Mouse (Mus musculus) stomach, postnatal 0 days (tissue): ENCODE data around the gene Plekhg6. TPM values are rescaled to one million over a fixed set of nuclear protein-coding genes. Genes with fewer than 3 reads are reported as not detected.

ENCODE experiments used
- ATAC-seq: fragments of 200-750 bp; cut with Nextera tagmentation; 2 replicates; pipeline ENCODE4 v1.8.0; 2017; ENCODE audit not compliant: low FRiP score, low TSS enrichment
- DNase-seq: peaks from one replicate; pipeline ENCODE4 v3.0.0-alpha.2; 2016; ENCODE audit warnings: low spot score
- H3K27ac ChIP-seq: fragments of 300-500 bp; sonication (generic); replicated peaks from 2 replicates; pipeline ENCODE4 v1.5.1; 2014; ENCODE audit warnings: mild to moderate bottlenecking, control low read depth
- H3K27me3 ChIP-seq: fragments of 300-500 bp; sonication (generic); 2 replicates; pipeline ENCODE4 v1.6.1; 2014; ENCODE audit warnings: low read length; ENCODE audit not compliant: control insufficient read depth, insufficient read depth
- H3K36me3 ChIP-seq: fragments of 300-500 bp; sonication (generic); 2 replicates; pipeline ENCODE4 v1.6.1; 2014; ENCODE audit warnings: low read length, mixed read lengths; ENCODE audit not compliant: control insufficient read depth, insufficient read depth
- H3K4me1 ChIP-seq: fragments of 300-500 bp; sonication (generic); replicated peaks from 2 replicates; pipeline ENCODE4 v1.6.1; 2014; ENCODE audit warnings: antibody characterized with exemption; ENCODE audit not compliant: control insufficient read depth, insufficient read depth
- H3K4me2 ChIP-seq: fragments of 300-500 bp; sonication (generic); replicated peaks from 2 replicates; pipeline ENCODE4 v1.6.1; 2014; ENCODE audit warnings: low read depth, mild to moderate bottlenecking, control low read depth, moderate library complexity
- H3K4me3 ChIP-seq: fragments of 300-500 bp; sonication (generic); 2 replicates; pipeline ENCODE4 v1.5.1; 2014; ENCODE audit warnings: low read depth, low read length, control low read depth
- H3K9ac ChIP-seq: fragments of 300-500 bp; sonication (generic); 2 replicates; pipeline ENCODE4 v1.6.1; 2014; ENCODE audit warnings: mild to moderate bottlenecking, low read length, control low read depth, mixed read lengths
- H3K9me3 ChIP-seq: fragments of 300-500 bp; sonication (generic); 2 replicates; pipeline ENCODE4 v1.6.1; 2016; ENCODE audit warnings: low read length; ENCODE audit not compliant: control insufficient read depth
- CTCF ChIP-seq: IDR thresholded peaks from 2 replicates; pipeline ENCODE4 v1.5.1; 2016; ENCODE audit warnings: antibody characterized with exemption, low read depth, mild to moderate bottlenecking, moderate library complexity
- EP300 ChIP-seq: optimal IDR thresholded peaks from 2 replicates; pipeline ENCODE3; 2016; ENCODE audit warnings: antibody characterized with exemption
- WGBS: fragments of 180-500 bp; shearing (Covaris S2); extraction: QIAGEN DNeasy Blood & Tissue Kit; methylation state at CpG from one replicate; pipeline ENCODE4 v1.1.7; 2014; 5-methylcytosine and 5-hydroxymethylcytosine counted together
- polyA plus RNA-seq: library from polyadenylated mRNA; unstranded; fragments of >200 nt; fragmentation: Nextera tagmentation; extraction: Ambion mirVana; gene quantifications from 2 replicates; pipeline ENCODE4 v1.2.1, GENCODE M21; 2015

Gene Plekhg6
- polyA plus RNA-seq, 1 experiment from 2014 or later: 6.3 TPM

DNA sequence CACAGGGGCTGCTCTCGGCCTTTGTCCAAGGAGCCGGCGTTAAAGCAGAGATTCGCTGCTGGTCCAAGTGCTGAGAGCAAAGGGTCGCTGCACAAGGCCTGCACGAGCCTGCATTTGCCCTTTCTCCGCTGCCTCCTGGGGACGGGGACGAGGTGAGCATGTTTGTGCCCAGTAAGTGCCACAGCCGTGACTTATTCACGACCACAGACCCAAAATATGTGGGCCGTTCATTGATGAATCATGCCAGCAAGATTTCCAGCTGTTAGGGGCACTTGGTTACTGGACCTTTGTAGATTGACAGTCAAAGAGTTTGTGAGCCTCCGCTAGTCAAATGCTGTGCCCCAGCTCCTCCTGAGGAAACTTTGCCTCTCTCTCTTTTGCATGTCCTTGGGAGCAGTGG is 42.9 kb upstream of the Plekhg6 start:
- whole genome bisulfite sequencing: 55% methylated on average over 13 of the region's 13 CpGs

DNA sequence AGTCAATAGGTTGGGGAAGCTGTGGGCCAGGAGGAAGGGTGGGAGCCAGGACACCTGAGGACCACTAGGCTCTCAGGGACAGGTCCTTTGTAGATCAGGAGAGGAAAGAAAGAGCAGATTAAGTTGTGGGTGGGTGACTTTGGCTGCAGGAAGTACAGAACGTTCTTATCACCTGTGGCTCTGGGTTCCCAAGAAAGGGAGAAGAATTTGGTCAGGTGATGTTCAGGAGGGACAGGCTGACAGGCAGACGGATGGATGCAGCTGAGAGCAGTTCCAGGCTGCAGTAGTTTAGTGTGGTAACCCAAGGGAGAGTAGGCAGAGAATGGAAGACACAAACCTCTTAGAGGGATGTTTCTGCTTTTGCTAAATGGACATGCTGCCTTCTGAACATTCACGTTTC is 42.5 kb upstream of the Plekhg6 start:
- 36% methylated on average over 3 of the region's 3 CpGs for WGBS
- TF ChIP-seq EP300 (no peak), CTCF (no peak)
- Histone ChIP-seq H3K27ac (peak overlapping the region; percentile 80), H3K27me3 (no peaks in the 10 kb centered on the region), H3K9ac (no peak overlapping the region), H3K36me3 (no peaks in the 10 kb centered on the region), H3K4me2 (peak overlapping the region; percentile 41; the same call in 1 of the 2 replicates), H3K4me3 (no peak overlapping the region), H3K4me1 (no peaks in the 10 kb centered on the region; the same call in 1 of the 2 replicates), H3K9me3 (no peaks in the 10 kb centered on the region)
- no peak for ATAC-seq
- DNase-seq: no peak

More for the DNA sequence above, 42.9 kb upstream of the Plekhg6 start:
- Histone ChIP-seq H3K27me3 (no peaks in the 10 kb centered on the region), H3K27ac (peak overlapping the region; percentile 80), H3K4me2 (no peak overlapping the region), H3K4me1 (no peaks in the 10 kb centered on the region; the same call in 1 of the 2 replicates), H3K4me3 (no peak overlapping the region), H3K36me3 (no peaks in the 10 kb centered on the region), H3K9me3 (no peaks in the 10 kb centered on the region), H3K9ac (0 out of 2 replicates have a peak overlapping the region, but pooled peaks have one; percentile 4)
- TF ChIP-seq CTCF: 0 out of 2 replicates have a peak, but pooled peaks have one; percentile 9
- TF ChIP-seq EP300: no peak
- DNase-seq (no peak), ATAC-seq (no peak)

DNA sequence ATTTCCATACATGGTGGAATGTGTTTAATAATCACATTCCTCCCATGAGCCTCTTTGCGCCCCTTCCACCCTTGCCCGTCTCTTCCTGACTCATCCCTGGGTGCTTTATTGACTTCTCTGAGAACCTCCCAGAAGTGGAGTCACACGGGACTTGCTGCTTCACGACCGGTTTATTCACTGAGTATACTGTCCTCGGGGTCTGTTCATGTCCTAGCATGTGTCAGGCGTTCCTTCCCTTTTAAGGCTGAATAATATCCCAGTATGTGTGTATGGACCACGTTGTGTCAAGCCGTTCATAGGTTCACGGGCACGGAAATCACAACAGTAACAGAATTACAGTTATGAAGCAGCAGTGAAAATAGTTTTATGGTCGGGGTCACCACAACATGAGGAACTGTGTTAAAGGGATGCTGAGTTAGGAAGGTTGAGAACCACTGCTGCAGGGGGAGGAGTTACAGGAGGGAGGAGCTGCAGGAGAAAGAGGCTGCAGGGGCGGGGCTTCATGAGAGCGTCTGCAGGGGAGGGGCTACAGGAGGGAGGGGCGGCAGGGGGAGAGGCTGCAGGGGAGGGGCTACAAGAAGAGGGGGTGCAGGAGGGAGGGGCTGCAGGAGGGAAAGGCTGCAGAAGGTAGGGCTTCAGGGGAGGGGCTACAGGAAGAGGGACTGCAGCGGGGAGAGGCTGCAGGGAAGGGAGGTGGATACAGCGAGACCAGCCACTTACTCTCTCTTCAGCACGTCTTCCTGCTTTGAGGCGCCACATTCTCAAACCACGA is 41.6 kb upstream of the Plekhg6 start:
- ATAC-seq: peak; percentile 19; the same call in 1 of the 2 replicates
- H3K27me3 ChIP-seq: no peaks in the 10 kb centered on the region
- WGBS: 16% methylated on average over 19 of the region's 20 CpGs
- H3K27ac ChIP-seq: peak overlapping the region; percentile 80
- H3K9ac ChIP-seq: peak overlapping the region; percentile 31; the same call in 1 of the 2 replicates
- no peaks in the 10 kb centered on the region for H3K9me3 ChIP-seq
- peak; percentile 85 for DNase-seq
- peak overlapping the region; percentile 41 for H3K4me2 ChIP-seq
- no peak for TF ChIP-seq EP300
- TF ChIP-seq CTCF: peak; percentile 9; the same call in 1 of the 2 replicates
- no peaks in the 10 kb centered on the region for H3K36me3 ChIP-seq
- H3K4me1 ChIP-seq: no peaks in the 10 kb centered on the region; the same call in 1 of the 2 replicates
- H3K4me3 ChIP-seq: peak overlapping the region; percentile 10; the same call in 1 of the 2 replicates

DNA sequence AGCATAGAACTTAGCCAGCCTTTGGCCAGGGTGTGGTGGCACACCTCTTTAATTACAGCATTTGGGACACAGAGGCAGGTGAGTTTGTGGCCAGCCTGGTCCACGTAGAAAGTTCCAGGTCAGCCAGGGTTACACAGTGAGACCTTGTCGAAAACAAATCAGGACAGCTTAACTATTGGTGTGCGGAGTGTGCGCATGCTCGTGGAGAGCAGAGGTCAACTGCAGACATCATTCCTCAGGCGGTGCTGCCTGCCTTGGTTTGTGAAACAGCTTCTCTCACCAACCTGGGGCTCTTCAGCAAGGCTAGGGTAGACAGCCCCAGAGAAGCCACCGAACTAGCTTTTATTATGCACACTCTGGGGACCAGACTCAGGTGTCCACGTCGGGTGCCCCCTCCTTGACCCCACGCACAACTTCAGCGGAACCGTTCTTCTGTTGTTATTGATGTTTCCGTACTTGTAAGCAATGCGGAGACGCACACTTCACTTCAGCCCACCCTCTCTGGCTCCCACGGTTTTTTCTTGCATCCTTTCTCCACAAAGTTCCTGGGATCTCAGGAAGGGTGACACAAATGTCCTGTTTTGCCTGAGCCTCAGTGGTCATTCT is 40.0 kb upstream of the Plekhg6 start:
- no peak overlapping the region for H3K9ac ChIP-seq
- DNase-seq (no peak), ATAC-seq (no peak)
- no peaks in the 10 kb centered on the region; the same call in 1 of the 2 replicates for H3K4me1 ChIP-seq
- no peak overlapping the region for H3K4me3 ChIP-seq
- H3K27me3 ChIP-seq: no peaks in the 10 kb centered on the region
- no peak overlapping the region; the same call in 1 of the 2 replicates for H3K27ac ChIP-seq
- TF ChIP-seq CTCF: no peak
- no peak for TF ChIP-seq EP300
- no peak overlapping the region for H3K4me2 ChIP-seq
- no peaks in the 10 kb centered on the region for H3K9me3 ChIP-seq
- 64% methylated on average over 16 of the region's 16 CpGs for WGBS
- no peaks in the 10 kb centered on the region for H3K36me3 ChIP-seq

DNA sequence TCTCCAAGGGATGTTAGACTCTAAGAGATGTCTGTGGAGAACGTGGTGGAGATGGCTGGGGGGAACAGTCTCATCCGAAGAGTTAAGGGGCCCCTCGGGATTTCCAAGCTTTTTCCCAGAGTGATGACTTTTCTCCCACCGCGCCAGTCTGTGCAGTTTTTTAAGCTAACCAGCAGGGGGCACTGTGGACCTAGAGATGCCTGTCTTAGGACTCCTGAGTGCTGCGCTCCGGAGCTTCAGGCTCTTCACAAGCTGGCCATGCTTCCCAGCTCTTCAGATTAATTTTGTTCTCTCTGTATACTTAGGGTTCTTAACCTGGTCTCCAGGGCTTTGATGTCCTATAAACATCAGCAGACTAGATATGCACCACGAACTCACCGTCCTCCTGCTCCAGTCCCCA is 38.2 kb upstream of the Plekhg6 start:
- WGBS: 5% methylated on average over 9 of the region's 9 CpGs
- Histone ChIP-seq H3K4me2 (no peak overlapping the region), H3K9me3 (no peaks in the 10 kb centered on the region), H3K9ac (no peak overlapping the region), H3K27ac (no peak overlapping the region), H3K27me3 (no peaks in the 10 kb centered on the region), H3K4me1 (no peaks in the 10 kb centered on the region), H3K4me3 (no peak overlapping the region), H3K36me3 (no peaks in the 10 kb centered on the region)
- DNase-seq (peak; percentile 87), ATAC-seq (peak; percentile 72)
- peak; percentile 91 for TF ChIP-seq CTCF
- TF ChIP-seq EP300: no peak

DNA sequence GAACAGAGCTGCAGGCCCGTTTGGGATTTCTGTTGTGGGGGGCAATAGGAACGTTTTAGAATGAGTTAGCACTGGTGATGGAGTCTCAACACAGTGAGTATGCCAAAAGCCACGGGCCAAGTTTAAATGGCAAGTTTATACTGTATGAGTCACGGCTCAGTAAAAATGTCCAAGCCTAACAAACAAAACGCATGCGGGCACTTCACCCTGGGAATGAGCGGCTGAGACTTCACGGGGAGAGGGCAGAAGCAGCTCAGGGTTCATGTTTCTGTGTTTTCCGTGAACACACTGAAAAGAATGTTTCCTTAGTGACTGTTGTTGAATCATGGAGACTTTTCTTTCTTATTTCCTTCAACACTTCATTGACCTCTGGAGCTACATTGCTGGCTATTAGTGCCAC is 32.7 kb upstream of the Plekhg6 start:
- Histone ChIP-seq H3K27ac (no peak overlapping the region; the same call in 1 of the 2 replicates), H3K27me3 (no peaks in the 10 kb centered on the region), H3K4me3 (no peak overlapping the region), H3K9me3 (no peaks in the 10 kb centered on the region), H3K36me3 (no peaks in the 10 kb centered on the region), H3K9ac (no peak overlapping the region), H3K4me1 (no peaks in the 10 kb centered on the region), H3K4me2 (no peak overlapping the region)
- peak; percentile 53 for DNase-seq
- peak; percentile 88 for ATAC-seq
- WGBS: 49% methylated on average over 9 of the region's 9 CpGs
- no peak for TF ChIP-seq EP300
- TF ChIP-seq CTCF: no peak
